Mouse (Mus musculus) neural tube, embryonic 11.5 days (tissue): Measurements from ENCODE around the gene Tssk2. TPM values are rescaled to one million over a fixed set of nuclear protein-coding genes. Genes with fewer than 3 reads are reported as not detected.

Source experiments
- ATAC-seq: fragments of 200-750 bp; cut with Nextera tagmentation; 2 replicates; pipeline ENCODE4 v1.8.0; 2017; ENCODE audit warnings: moderate number of reproducible peaks, mild to moderate bottlenecking, moderate TSS enrichment, moderate library complexity; ENCODE audit not compliant: insufficient read depth, low FRiP score, low TSS enrichment
- DNase-seq: peaks from one replicate; pipeline ENCODE4 v3.0.0-alpha.2; 2015; ENCODE audit warnings: low spot score
- H3K27ac ChIP-seq: fragments of 300-500 bp; sonication (generic); 2 replicates; pipeline ENCODE4 v1.5.1; 2014; ENCODE audit warnings: low read depth, mild to moderate bottlenecking, low read length
- H3K27me3 ChIP-seq: fragments of 300-500 bp; sonication (generic); 2 replicates; pipeline ENCODE4 v1.6.1; 2014; ENCODE audit warnings: mild to moderate bottlenecking, low read length, mixed read lengths; ENCODE audit not compliant: control insufficient read depth, insufficient read depth
- H3K36me3 ChIP-seq: fragments of 300-500 bp; sonication (generic); 2 replicates; pipeline ENCODE4 v1.6.1; 2014; ENCODE audit warnings: mild to moderate bottlenecking, low read length, moderate library complexity, mixed read lengths; ENCODE audit not compliant: control insufficient read depth, insufficient read depth
- H3K4me1 ChIP-seq: fragments of 300-500 bp; sonication (generic); 2 replicates; pipeline ENCODE4 v1.6.1; 2014; ENCODE audit warnings: low read length, mixed read lengths; ENCODE audit not compliant: control insufficient read depth, insufficient read depth
- H3K4me2 ChIP-seq: fragments of 300-500 bp; sonication (generic); 2 replicates; pipeline ENCODE4 v1.6.1; 2014; ENCODE audit warnings: low read depth, mild to moderate bottlenecking, moderate library complexity
- H3K4me3 ChIP-seq: fragments of 300-500 bp; sonication (generic); 2 replicates; pipeline ENCODE4 v1.5.1; 2014; ENCODE audit warnings: low read depth, low read length
- H3K9ac ChIP-seq: fragments of 300-500 bp; sonication (generic); 2 replicates; pipeline ENCODE4 v1.6.1; 2014; ENCODE audit warnings: mild to moderate bottlenecking, low read length
- H3K9me3 ChIP-seq: fragments of 300-500 bp; sonication (generic); 2 replicates; pipeline ENCODE4 v1.6.1; 2016; ENCODE audit warnings: low read length; ENCODE audit not compliant: control insufficient read depth
- WGBS: fragments of 180-500 bp; shearing (Covaris S2); extraction: QIAGEN DNeasy Blood & Tissue Kit; methylation state at CpG from one replicate; pipeline ENCODE4 v1.1.7; 2014; 5-methylcytosine and 5-hydroxymethylcytosine counted together
- polyA plus RNA-seq: library from polyadenylated mRNA; unstranded; fragments of >200 nt; fragmentation: Nextera tagmentation; extraction: Ambion mirVana; gene quantifications from 2 replicates; pipeline ENCODE4 v1.2.1, GENCODE M21; 2014

The Tssk2 gene
- polyA plus RNA-seq, 1 experiment from 2014 or later: 0.28 TPM

DNA sequence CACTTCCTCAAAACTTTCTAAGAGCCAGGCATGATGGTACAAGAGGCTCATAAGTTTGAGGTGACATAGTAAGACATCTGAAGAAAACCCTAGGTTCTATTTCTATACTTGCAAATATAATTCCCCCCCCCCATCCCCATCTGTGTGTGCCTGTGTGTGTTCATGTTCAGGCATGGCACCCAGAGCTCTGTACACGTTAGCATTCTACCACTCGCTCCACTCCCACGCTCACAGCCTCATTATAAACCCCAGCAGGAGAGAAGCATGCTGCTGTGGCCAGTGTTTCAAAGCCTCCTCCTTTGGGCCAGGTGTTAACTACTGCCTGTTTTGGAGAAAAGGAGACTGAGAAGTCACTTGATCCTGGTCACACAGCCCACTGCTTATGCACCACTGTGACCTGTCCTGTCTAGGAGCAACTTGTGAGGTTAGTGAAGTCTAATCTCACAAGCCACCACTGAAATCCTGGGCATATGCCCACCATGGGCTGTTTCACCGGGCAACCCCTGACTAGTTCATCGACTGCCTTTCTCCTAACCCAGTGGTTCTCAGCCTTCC is 33.5 kb downstream of the Tssk2 start:
- WGBS: 79% methylated on average over 5 of the region's 5 CpGs
- Histone ChIP-seq H3K4me2 (no peak overlapping the region), H3K9me3 (no peaks in the 10 kb centered on the region), H3K9ac (no peak overlapping the region), H3K4me3 (no peak overlapping the region), H3K27ac (no peak overlapping the region), H3K4me1 (peaks cover under 1% of the 10 kb centered on the region; the same call in 1 of the 2 replicates), H3K36me3 (no peaks in the 10 kb centered on the region), H3K27me3 (no peaks in the 10 kb centered on the region)
- no peak for DNase-seq
- no peak for ATAC-seq

DNA sequence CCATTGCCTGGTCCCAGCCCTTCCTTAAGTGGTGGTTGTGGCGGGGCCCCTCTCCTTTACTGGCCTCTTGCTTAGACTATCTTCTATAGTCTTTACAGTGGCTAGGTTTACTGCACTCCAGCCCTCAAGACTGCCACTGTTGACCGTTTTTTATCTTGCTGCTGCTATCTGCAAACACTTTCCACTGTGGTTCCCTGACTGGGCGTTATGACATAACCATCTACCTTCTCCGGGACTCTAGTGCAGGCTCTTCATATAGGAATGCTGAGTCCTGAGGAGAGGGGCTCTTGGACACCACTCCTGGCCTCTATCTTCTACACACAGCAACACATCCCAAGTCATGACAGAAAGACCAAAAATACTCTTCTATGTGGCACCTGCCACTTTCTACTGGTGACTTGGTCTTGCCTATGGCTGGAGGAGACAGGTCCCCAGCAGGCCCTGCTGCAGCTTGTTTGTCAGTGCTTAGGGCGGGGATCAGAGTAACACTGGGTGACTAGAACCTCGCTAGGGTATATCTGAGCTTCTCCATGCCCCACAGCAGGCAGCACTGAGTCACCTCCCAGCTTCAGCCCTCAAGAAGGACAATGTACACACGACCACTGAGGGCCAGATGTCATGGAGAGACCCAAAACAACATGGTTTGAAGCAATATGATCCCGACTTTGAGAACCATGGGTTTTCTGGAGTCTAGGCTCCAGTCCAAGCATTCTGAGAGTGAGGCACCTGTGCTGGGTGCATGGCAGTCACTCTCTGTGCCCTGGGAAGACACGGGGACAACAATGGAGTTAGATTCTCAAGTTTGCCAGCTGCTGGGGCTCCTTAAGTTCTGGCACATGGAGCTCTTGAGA is 35.4 kb downstream of the Tssk2 start:
- H3K9ac ChIP-seq: no peak overlapping the region
- H3K36me3 ChIP-seq: no peaks in the 10 kb centered on the region
- no peaks in the 10 kb centered on the region for H3K27me3 ChIP-seq
- ATAC-seq (no peak), DNase-seq (no peak)
- WGBS: 79% methylated on average over 9 of the region's 9 CpGs
- no peaks in the 10 kb centered on the region for H3K9me3 ChIP-seq
- H3K4me3 ChIP-seq: no peak overlapping the region
- H3K4me1 ChIP-seq: no peaks in the 10 kb centered on the region
- H3K4me2 ChIP-seq: no peak overlapping the region
- no peak overlapping the region for H3K27ac ChIP-seq

DNA sequence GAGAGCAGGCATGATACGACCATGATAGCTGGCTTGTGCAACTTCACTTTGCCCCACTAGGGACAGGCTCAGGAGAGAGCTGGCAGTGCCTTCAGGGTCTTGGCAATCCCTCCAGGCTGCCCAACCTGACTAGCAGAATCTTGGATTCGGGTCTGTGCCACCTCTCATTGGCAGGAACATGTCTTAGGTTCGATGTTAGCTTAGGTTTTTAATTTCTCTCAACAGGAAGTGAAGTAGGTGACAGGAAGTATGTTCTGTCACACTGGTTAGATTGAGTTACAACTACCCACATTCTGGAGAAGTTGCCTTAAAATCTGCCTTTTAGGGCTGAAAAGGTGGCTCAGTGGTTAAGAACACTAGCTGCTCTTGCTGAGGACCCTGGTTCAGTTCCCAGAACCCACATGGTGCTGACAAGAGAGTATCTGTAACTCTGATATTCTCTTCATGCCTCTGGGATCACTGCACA is 36.0 kb downstream of the Tssk2 start:
- H3K27me3 ChIP-seq: no peaks in the 10 kb centered on the region
- no peak overlapping the region for H3K9ac ChIP-seq
- H3K36me3 ChIP-seq: no peaks in the 10 kb centered on the region
- H3K27ac ChIP-seq: no peak overlapping the region
- H3K4me2 ChIP-seq: no peak overlapping the region
- WGBS: 67% methylated on average over 3 of the region's 3 CpGs
- ATAC-seq (no peak), DNase-seq (no peak)
- no peaks in the 10 kb centered on the region for H3K9me3 ChIP-seq
- no peak overlapping the region for H3K4me3 ChIP-seq
- H3K4me1 ChIP-seq: no peaks in the 10 kb centered on the region

DNA sequence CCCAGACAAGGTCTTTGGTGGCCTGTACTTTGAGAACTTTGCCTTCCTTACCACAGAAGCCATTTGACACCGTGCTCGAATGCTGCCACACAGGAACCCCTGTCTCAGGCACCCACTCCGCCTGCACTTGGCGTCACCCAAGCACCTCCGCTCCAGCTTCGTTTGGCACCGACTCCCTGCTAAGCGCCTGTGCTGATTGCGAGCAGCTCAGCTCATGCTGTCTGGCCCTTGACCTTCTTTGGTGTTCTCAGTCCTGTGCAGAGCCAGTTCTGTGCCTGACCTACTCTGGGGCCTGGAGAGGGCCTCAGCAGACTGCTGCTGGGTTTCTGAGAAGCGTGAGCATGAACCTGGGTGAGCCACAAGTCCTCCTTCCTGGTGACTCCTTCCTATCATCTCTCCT is 38.3 kb downstream of the Tssk2 start:
- H3K27ac ChIP-seq: no peak overlapping the region
- no peaks in the 10 kb centered on the region for H3K36me3 ChIP-seq
- no peaks in the 10 kb centered on the region for H3K4me1 ChIP-seq
- ATAC-seq: no peak
- no peaks in the 10 kb centered on the region for H3K27me3 ChIP-seq
- H3K4me3 ChIP-seq: no peak overlapping the region
- DNase-seq: no peak
- no peaks in the 10 kb centered on the region for H3K9me3 ChIP-seq
- H3K4me2 ChIP-seq: no peak overlapping the region
- no peak overlapping the region for H3K9ac ChIP-seq
- 81% methylated on average over 10 of the region's 10 CpGs for WGBS

DNA sequence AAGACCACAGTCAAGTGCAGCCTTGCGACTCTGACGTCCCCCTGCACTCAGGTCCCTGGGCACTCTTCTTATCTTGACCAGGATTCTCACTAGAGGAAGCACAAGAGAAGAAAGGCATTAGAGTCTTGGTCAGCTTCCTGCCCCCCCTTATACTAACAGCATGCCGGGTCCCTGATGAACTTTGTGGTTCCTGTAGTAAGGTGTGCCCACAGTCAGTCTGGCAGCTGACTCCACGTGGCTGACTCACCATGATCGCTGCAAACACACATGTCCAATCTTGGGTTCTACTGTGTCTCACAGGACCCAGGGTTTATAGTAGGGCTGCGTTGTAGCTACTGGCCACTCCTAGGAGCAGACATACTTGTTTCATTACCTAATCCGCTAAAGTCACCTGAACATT is 39.8 kb downstream of the Tssk2 start:
- no peaks in the 10 kb centered on the region for H3K27me3 ChIP-seq
- H3K27ac ChIP-seq: no peak overlapping the region
- no peak overlapping the region for H3K4me3 ChIP-seq
- H3K4me1 ChIP-seq: no peaks in the 10 kb centered on the region
- ATAC-seq (no peak), DNase-seq (no peak)
- WGBS: 84% methylated on average over 7 of the region's 7 CpGs
- H3K9me3 ChIP-seq: no peaks in the 10 kb centered on the region
- H3K36me3 ChIP-seq: no peaks in the 10 kb centered on the region
- no peak overlapping the region for H3K9ac ChIP-seq
- H3K4me2 ChIP-seq: no peak overlapping the region

DNA sequence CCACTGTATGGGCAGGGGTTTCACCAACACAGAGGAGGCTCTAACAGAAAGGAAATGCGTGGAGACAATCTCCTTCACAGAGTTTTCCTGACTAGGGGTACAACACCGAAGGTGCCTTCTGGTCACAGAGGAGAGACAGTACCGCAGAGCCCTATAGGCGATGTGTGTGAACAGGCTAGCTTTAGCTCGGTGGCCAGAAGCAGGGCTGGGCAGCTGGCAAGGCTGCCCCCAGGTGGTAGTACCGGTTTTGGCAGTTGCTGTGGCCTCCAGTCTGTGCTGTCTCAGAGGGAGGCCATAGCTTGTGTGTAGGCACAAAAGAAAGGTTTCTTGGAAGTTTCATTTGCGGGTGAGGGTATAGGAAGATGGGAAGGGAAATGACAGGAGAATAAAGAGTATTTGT is 40.4 kb downstream of the Tssk2 start:
- 8% methylated on average over 7 of the region's 7 CpGs for WGBS
- H3K27me3 ChIP-seq: no peaks in the 10 kb centered on the region
- no peaks in the 10 kb centered on the region for H3K4me1 ChIP-seq
- no peaks in the 10 kb centered on the region for H3K9me3 ChIP-seq
- peak; percentile 77 for DNase-seq
- H3K36me3 ChIP-seq: no peaks in the 10 kb centered on the region
- H3K9ac ChIP-seq: no peak overlapping the region
- no peak overlapping the region for H3K4me3 ChIP-seq
- ATAC-seq: peak; percentile 74; the same call in 1 of the 2 replicates
- H3K27ac ChIP-seq: no peak overlapping the region
- no peak overlapping the region for H3K4me2 ChIP-seq

DNA sequence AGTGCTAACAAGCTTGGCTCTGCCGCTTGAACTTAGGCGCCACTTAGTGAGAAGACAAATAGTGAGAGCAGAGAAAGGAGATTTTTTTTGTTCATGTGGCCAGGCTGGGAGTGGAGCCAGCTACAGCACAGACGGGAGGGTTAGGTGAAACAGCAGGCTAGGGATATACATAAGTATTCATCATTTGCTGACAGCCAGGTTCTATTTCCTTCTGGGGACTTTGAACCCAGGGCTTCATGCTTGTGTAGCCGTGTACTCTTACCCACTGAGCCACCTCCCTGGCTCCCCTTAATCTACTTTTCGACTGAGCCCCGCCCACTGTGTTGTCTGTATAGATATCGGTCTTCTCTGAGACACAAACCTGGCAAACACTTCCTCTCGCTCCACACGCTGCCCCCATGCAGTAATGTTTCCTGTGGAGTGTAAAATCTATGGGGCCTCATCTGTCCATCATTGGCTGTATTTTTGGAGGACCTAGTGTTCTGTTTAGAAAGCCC is 40.9 kb downstream of the Tssk2 start:
- 64% methylated on average over 9 of the region's 9 CpGs for WGBS
- H3K36me3 ChIP-seq: no peaks in the 10 kb centered on the region
- H3K27ac ChIP-seq: no peak overlapping the region
- no peaks in the 10 kb centered on the region for H3K27me3 ChIP-seq
- no peak overlapping the region for H3K4me3 ChIP-seq
- ATAC-seq: no peak
- no peak overlapping the region for H3K4me2 ChIP-seq
- no peak overlapping the region for H3K9ac ChIP-seq
- DNase-seq: no peak
- H3K9me3 ChIP-seq: no peaks in the 10 kb centered on the region
- no peaks in the 10 kb centered on the region for H3K4me1 ChIP-seq

DNA sequence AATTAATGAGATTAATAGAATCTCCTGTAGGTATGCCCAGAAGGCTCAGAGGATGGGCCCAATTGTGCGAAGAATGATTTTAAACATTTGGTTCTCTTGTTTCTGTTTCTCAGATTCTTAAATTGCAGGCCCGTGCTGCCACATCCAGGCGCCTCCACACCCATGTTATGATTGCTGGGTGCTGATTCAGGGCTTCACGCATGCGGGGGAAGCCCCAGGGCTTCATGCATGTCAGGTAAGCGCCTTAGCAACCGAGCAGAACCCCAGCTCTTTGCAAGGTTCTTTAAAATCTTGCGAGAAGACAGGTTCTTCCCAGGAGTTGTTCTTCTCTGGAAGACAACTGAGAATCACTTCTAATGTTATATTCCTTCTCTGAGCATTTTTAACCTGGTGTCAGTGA is 45.0 kb downstream of the Tssk2 start:
- ATAC-seq: no peak
- H3K4me3 ChIP-seq: no peak overlapping the region
- H3K9ac ChIP-seq: no peak overlapping the region
- no peak overlapping the region for H3K4me2 ChIP-seq
- no peaks in the 10 kb centered on the region for H3K9me3 ChIP-seq
- H3K4me1 ChIP-seq: no peaks in the 10 kb centered on the region
- no peaks in the 10 kb centered on the region for H3K27me3 ChIP-seq
- no peak overlapping the region for H3K27ac ChIP-seq
- no peak for DNase-seq
- H3K36me3 ChIP-seq: no peaks in the 10 kb centered on the region
- 69% methylated on average over 8 of the region's 8 CpGs for WGBS
